Mouse (Mus musculus): ENCODE data around the gene Wdr37.

Wdr37 gene

DNA sequence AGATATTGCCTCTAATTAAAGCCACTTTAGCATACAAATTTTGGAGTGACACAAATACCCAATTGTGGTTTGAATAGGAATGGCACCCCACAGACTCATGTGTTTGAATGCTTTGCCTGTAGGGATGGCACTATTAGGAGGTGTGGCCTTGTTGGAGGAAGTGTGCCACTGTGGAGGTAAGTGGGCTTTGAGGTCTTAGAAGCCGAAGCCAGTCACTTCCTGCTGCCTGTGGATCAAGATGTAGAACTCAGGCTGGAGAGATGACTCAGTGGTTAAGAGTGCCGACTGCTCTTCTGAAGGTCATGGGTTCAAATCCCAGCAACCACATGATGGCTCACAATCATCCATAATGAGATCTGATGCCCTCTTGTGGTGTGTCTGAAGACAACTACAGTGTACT, 30.8 kb downstream of the Wdr37 start:
- CTCF ChIA-PET, result no interaction called here

- CTCF ChIA-PET, result interaction anchor here (0.7 kb wide), 1 partner anchor 46 kb away, joined by 4 read pairs; no protein-coding TSS in a partner anchor
These were observed 31.8 kb downstream of the Wdr37 start for GRCm38 (mm10) chr13:8839937-8840336.

DNA sequence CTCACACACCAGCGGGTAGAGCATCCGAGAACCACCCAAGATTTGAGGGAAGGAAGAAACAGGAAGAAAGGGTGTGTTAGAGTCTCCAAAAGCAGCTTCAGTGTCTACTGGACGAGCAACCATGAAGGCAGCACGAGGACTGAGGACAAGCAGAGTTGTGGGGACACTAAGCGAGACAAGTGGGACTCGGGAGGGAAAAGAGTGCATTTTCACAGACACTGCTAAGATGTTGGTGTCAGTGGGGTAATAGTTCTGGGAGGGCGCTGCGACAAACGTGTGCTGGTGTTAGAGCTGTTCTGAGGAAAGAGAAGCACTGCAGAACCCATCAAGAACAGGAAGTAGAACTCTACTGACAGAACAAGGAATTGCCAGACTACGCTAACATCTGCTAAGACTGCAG, 32.6 kb downstream of the Wdr37 start:
- CTCF ChIA-PET, result no interaction called here

GRCm38 (mm10) chr13:8838394-8838793, 33.3 kb downstream of the Wdr37 start:
- CTCF ChIA-PET, result no interaction called here

GRCm38 (mm10) chr13:8834573-8834972, 37.1 kb downstream of the Wdr37 start:
- CTCF ChIA-PET, result no interaction called here

DNA sequence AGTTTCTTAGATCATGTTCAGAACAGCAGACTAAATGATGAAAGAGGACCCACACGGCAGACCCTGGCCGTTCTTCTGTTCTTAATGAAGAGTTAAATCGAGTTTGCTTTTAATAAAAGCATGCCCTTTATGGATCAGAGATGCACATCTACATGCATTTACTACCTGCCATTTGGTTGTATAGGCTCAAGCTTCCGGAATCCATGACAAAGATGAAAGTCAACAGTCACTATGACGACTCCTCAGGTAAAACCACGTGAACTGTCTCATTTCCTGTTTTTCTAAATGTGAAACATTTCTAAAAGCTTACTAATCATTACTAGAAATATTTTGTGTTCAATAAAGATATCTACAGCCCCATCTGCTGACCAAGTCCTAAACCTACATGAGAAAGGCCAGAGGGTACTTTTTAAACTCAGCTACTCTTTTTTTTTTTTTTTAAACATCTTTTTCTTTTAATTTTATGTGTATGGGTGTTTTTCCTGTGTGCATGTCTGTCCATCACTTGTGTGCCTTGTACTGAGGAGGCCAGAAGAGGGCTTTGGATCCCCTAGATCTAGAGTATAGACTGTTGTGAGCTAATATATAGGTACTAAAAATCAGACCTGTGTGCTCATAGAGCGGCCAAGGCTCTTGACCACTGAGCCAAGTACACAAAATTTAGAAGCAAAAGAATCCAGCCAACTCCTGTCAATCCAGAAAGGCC, 40.0 kb downstream of the Wdr37 start:
- CTCF ChIA-PET, result no interaction called here

GRCm38 (mm10) chr13:8830696-8831095, 41.0 kb downstream of the Wdr37 start:
- CTCF ChIA-PET, result no interaction called here

- CTCF ChIA-PET, result no interaction called here
These were observed 41.9 kb downstream of the Wdr37 start for GRCm38 (mm10) chr13:8829784-8830183.

DNA sequence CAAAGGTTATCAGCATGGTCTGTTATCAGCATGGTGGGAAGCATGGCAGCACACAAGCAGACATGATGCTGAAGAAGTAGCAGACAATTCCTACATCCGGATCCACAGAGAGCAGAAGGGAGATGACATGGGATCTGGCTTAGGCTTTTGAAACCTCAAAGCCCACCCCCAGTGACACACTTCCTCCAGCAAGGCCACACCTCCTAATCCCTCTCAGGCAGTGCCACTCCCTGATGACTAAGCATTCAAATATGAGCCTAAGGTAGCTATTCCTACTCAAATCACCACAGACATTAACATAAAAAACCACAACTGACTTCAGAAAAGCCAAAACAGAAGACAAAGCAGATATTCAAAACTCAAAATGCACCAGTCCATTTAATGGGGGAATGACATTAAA, 42.8 kb downstream of the Wdr37 start:
- CTCF ChIA-PET, result no interaction called here

DNA sequence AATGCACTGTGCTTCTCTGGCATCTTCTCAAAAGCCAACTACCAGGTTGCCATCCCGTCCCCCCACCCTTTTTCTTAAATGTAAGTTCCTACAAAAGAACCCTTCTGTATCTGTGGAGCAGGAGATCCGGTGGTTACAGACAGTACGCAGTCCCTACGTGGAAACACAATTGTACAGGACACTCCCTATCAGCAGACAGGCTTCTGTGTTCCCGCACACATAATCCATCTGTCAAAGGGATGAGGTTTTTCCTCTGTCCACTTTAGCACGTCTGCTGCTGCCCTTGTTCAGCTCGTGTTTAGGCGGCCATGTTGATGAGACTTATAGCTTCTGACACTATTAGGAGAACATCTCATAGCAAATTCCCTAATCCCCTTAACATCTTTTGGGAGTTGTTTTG, 48.2 kb downstream of the Wdr37 start:
- CTCF ChIA-PET, result no interaction called here

DNA sequence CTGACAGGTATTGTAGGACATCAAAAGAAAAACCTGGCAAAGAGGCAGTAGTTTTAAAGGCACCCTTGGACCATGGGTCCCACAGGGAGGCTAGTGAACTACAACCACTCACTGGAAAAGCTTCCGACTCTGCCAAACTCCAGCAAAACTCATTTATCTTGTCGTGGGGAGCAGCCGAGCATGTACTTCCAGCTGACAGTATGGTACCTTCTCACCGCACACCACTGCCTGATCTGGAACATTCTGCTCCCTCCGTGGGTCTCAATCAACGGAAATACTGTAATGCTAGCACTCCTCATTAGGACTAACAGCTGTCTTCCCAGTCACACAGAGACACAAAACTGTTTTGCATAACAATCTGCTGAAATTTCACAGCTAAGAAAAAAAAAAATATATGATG, 48.6 kb downstream of the Wdr37 start:
- CTCF ChIA-PET, result no interaction called here

DNA sequence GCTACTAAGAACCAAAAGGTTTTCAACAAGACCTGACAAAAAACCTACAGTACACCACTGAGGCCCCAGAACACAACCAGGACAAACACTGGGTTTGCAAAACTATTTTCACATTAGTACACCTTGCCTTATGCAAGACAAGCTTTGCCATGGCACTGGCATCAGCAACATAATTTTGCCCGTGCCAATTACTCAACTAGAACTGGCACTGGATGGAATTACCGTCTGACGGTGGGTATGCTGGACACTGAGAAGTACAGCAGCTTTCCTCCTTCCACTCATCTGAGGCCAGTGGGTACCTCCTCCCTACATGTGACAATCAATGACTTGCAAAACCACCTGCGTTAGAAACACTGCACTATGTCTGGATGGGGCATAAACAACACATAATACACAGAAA, 49.5 kb downstream of the Wdr37 start:
- CTCF ChIA-PET, result interaction anchor here (0.6 kb wide), 1 partner anchor 68 kb away, joined by 3 read pairs; no protein-coding TSS in a partner anchor

- CTCF ChIA-PET, result no interaction called here
These were observed 65.8 kb downstream of the Wdr37 start for GRCm38 (mm10) chr13:8805931-8806330.

DNA sequence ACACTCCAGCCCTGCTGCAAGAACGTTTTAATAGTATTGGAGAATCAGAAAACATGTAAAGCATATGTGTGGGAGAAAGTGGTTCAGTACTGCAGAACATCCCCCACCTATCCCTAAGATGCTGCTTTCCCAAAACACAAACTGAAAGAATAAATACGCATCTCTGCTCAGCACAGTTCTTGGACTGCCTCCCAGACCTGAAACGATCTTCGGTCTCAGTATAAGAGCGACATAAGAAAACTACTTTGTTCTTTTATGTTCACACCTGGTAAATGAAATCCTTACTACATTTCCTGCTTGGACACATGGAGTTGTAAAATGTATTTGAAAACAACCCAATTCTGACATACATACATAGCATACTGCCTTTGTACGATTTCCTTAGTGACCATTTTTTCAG, 71.1 kb downstream of the Wdr37 start:
- CTCF ChIA-PET, result no interaction called here

GRCm38 (mm10) chr13:8793217-8793616, 78.5 kb downstream of the Wdr37 start:
- CTCF ChIA-PET, result no interaction called here

DNA sequence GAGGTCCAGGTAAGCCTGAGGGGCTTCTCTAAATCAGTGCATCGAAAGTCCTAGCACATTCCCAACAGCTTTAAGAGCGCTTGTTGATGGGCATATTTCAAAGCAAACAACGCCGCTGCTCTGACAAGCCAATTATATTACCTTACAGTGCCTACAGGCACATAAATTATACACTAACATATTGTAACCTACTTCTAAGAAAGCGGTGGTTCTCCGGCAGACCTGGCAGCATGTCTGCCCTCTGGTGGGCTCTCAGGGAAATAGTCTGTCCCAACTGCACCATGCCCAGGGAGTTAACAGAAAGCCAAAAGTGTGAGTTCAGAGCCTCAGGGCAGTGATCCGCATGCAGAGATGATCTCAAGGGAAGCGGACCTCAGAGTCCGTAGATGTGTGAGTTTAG, 86.5 kb downstream of the Wdr37 start:
- CTCF ChIA-PET, result no interaction called here

DNA sequence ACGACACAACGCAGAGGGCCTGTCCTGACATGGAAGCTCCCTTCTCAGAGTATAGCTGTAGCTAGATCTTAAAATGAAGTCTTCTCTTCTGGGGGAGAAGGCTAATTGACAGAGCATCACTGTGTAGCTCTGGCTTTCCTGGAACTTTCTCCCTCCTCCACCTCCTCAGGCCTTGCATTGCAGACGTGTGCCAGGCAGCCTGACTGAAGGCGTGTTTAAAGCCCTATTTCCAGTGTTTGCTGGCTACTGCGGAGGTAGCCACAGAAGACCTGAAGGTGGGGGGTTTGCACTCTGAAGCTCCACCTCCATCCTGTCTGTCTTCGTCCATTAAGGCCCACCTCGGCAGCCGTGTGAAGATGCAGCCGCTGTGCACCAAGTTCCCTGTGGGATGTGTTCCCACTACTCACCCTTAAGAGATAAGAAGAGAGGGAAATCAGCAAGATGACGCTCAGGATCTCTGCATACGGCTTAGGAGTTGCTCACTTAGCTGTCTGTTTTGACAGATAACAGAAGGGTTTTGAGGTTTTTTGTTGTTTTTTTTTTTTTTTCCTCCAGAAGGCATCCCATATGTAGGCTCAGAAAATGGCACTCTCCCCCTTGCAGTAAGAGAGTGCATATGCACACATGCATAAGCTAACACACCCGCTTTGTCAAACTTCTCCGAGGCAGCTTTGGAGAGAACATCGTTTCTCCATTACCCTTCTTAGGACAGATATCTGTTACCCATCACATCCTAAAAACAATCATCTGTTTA, 87.2 kb downstream of the Wdr37 start:
- CTCF ChIA-PET, result no interaction called here

DNA sequence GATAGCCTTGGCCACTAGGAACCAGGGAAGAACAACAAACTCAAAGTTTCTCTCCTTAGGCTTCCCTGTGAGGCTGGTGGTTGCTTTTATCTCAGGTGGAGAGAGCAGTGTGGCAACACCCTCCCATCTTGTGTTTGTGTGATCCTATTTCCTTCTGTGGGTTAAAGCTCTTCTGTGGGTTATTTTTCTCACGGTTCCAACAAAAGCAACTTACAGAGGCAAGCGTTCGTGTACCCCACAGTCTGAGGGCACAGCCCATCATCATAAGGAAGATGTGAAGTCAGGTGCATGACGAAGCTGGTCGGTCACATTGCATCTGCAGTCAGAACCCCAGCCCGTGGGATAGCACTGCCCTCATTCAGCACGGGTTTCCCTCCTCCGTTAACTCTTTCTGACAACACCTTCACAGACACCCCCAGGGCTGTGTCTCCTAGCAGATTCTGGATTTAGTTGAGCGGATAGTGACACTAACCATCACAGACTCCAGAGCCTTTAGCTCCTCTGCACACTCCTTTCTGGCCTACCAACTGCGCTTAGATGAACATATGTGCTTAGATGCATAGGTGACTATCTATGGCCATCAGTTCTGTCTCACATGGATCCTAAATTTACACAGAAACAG, 87.9 kb downstream of the Wdr37 start:
- CTCF ChIA-PET, result no interaction called here

DNA sequence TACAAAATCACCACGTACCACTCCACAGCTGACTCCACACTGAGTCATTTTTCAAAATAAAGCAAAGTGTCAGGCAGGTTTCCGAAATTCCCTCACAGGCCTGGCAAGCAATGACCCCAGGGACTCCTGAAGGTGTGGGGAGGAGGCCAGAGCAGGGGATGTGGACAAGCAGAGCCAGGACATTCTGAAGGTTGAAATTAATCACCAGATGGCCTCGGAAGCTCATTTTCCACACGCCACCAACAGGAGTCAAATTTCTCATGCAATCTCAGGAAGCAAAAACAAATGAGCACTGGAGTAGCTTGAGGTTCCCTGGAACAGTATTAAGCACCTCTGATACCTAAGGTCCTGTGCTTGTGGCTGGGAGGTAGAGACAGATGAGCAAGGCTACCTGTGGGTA, 89.1 kb downstream of the Wdr37 start:
- CTCF ChIA-PET, result no interaction called here

GRCm38 (mm10) chr13:8780441-8780840, 91.3 kb downstream of the Wdr37 start:
- CTCF ChIA-PET, result no interaction called here

DNA sequence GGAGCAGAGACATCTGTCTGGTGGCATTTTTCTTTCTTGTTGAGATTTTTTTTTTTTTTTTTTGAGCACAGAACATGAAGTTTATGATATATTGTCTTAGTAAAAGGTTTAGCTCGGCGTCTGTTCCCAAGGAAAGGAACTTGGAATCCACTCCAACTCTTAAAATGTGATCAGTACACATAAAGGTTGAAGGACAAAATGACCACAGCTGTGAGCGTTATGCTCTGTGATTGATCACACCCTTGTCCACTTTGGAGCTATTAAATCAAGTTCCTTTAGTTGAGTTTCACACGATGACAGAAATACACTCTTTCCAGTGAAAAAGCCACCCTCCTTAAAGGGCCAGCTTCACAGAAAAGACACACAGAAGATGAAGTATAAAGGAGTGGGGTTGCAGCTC, 101.1 kb downstream of the Wdr37 start:
- CTCF ChIA-PET, result no interaction called here

DNA sequence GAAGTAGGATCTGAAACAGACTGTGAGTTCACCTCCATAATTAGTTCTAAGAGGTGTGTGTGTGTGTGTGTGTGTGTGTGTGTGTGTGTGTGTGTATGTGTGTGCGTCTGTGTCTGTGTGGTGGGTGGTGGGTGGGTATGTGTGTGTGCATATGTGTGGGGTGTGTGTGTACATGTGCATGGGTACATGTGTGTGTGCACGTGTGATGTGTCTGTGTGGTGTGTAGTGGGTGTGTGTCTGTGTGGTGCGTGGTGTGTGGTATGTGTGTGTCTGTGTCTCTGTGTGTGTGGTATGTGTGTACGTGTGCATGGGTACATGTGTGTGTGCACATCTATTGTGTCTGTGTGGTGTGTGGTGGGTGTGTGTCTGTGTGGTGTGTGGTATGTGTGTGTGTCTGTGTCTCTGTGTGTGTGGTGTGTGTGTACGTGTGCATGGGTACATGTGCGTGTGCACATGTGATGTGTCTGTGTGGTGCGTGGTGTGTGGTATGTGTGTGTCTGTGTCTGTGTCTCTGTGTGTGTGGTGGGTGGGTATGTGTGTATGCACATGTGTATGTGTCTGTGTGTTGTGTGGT, 102.0 kb downstream of the Wdr37 start:
- CTCF ChIA-PET, result no interaction called here

DNA sequence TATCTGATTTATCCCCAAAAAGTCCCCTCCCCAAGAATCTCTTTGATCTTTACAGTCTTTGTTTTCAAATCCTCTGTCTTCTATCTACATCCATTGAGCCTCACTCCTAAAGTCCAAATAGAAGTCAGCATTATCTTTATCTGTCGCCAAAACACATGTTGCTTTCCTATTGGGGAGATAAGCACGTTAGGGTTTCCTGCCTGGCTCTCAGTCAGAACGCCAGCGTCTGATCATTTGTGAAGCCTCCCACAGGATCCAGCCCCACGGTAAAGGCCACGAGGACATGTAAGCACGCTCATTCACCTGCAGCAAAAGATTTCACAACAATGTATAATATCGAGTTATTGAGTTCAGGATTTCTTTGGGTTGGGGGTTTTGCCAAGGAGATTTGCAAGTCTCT, 110.8 kb downstream of the Wdr37 start:
- CTCF ChIA-PET, result no interaction called here

Measured in spleen, embryonic (tissue).